Mouse (Mus musculus): Measurements from ENCODE around the gene Adam19.

DNA sequence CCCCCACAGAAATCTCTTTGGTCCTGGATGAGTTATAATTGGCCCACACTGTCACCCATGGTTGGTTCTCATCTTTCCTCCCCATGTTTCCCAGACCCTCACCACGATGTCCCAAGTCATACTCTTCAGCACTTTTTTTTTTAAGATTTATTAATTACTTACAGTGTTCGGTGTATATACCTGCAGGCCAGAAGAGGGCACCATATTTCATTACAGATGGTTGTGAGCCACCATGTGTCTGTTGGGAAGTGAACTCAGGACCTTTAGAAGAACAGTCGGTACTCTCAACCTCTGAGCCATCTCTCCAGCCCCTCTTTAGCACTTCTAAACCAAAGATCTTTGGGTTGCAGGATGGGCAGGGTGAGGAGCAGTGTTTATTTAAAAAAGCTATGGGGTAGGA, 24.3 kb upstream of the Adam19 start:
- no peak for TF ChIP-seq CTCF (IDR thresholded peaks at IDR 0.05; ENCODE audit: control insufficient read depth, insufficient read depth, insufficient replicate concordance, low read depth, low read length)
- TF ChIP-seq POLR2A (IDR thresholded peaks at IDR 0.05; ENCODE audit: control insufficient read depth, low read depth, low read length): no peak
